Mouse (Mus musculus): ENCODE results near the gene Vars. TPM values are rescaled to one million over a fixed set of nuclear protein-coding genes. Genes with fewer than 3 reads are reported as not detected.
"Not testable (repeated sequence)": the region's sequence is repeated elsewhere in the genome, so short reads cannot be mapped to it uniquely, and the experiment has no call there.

Vars gene
- polyA plus RNA-seq, 1 experiment: 182 TPM

- no peaks in the 10 kb centered on the region for H3K27me3 ChIP-seq (ENCODE audit: control insufficient read depth, insufficient read depth, low read length)
- H3K36me3 ChIP-seq (ENCODE audit: control insufficient read depth, insufficient read depth, low read length): peaks cover 27% of the 10 kb centered on the region
- H3K4me3 ChIP-seq (ENCODE audit: low read depth, low read length): no peak overlapping the region
- no peak for TF ChIP-seq CTCF (IDR thresholded peaks at IDR 0.05; ENCODE audit: extremely low read depth, insufficient read length, insufficient replicate concordance, low read depth, low read length)
- no peak for TF ChIP-seq POLR2A (IDR thresholded peaks at IDR 0.05; ENCODE audit: low read depth, low read length)
- no peak overlapping the region for H3K27ac ChIP-seq (ENCODE audit: insufficient read depth, low read depth, low read length)
- 95% methylated on average over 17 of the region's 17 CpGs for WGBS
- peaks cover 8% of the 10 kb centered on the region for H3K4me1 ChIP-seq (ENCODE audit: control insufficient read depth, insufficient read depth, insufficient read length, low read length)
These were observed 3.4 kb downstream of the Vars start for GRCm38 (mm10) chr17:35004075-35004717.

GRCm38 (mm10) chr17:35005158-35005557, 4.4 kb downstream of the Vars start:
- no peak overlapping the region for H3K4me3 ChIP-seq (ENCODE audit: low read depth, low read length)
- H3K27ac ChIP-seq (ENCODE audit: insufficient read depth, low read depth, low read length): no peak overlapping the region
- H3K27me3 ChIP-seq (ENCODE audit: control insufficient read depth, insufficient read depth, low read length): no peaks in the 10 kb centered on the region
- no peak for TF ChIP-seq CTCF (IDR thresholded peaks at IDR 0.05; ENCODE audit: extremely low read depth, insufficient read length, insufficient replicate concordance, low read depth, low read length)
- H3K4me1 ChIP-seq (ENCODE audit: control insufficient read depth, insufficient read depth, insufficient read length, low read length): peaks cover 8% of the 10 kb centered on the region
- peaks cover 32% of the 10 kb centered on the region for H3K36me3 ChIP-seq (ENCODE audit: control insufficient read depth, insufficient read depth, low read length)
- WGBS: 90% methylated on average over 10 of the region's 10 CpGs

GRCm38 (mm10) chr17:35005902-35006301, 5.1 kb downstream of the Vars start:
- H3K4me3 ChIP-seq (ENCODE audit: low read depth, low read length); H3K27ac ChIP-seq (ENCODE audit: insufficient read depth, low read depth, low read length); H3K27me3 ChIP-seq (ENCODE audit: control insufficient read depth, insufficient read depth, low read length); H3K4me1 ChIP-seq (ENCODE audit: control insufficient read depth, insufficient read depth, insufficient read length, low read length): not testable (repeated sequence)
- WGBS: 92% methylated on average over 4 of the region's 5 CpGs
- H3K36me3 ChIP-seq (ENCODE audit: control insufficient read depth, insufficient read depth, low read length): peaks cover 38% of the 10 kb centered on the region

- no peak overlapping the region for H3K4me3 ChIP-seq (ENCODE audit: low read depth, low read length)
- WGBS: 90% methylated on average over 7 of the region's 7 CpGs
- peaks cover 5% of the 10 kb centered on the region for H3K4me1 ChIP-seq (ENCODE audit: control insufficient read depth, insufficient read depth, insufficient read length, low read length)
- H3K27ac ChIP-seq (ENCODE audit: insufficient read depth, low read depth, low read length): no peak overlapping the region
- TF ChIP-seq CTCF (IDR thresholded peaks at IDR 0.05; ENCODE audit: extremely low read depth, insufficient read length, insufficient replicate concordance, low read depth, low read length) (no peak), POLR2A (IDR thresholded peaks at IDR 0.05; ENCODE audit: low read depth, low read length) (no peak)
- peaks cover 54% of the 10 kb centered on the region for H3K36me3 ChIP-seq (ENCODE audit: control insufficient read depth, insufficient read depth, low read length)
- H3K27me3 ChIP-seq (ENCODE audit: control insufficient read depth, insufficient read depth, low read length): no peaks in the 10 kb centered on the region
These were observed 6.7 kb downstream of the Vars start for GRCm38 (mm10) chr17:35007387-35007991.

- Histone ChIP-seq H3K27me3 (ENCODE audit: control insufficient read depth, insufficient read depth, low read length) (no peaks in the 10 kb centered on the region), H3K27ac (ENCODE audit: insufficient read depth, low read depth, low read length) (no peak overlapping the region), H3K4me1 (ENCODE audit: control insufficient read depth, insufficient read depth, insufficient read length, low read length) (no peaks in the 10 kb centered on the region), H3K4me3 (ENCODE audit: low read depth, low read length) (no peak overlapping the region), H3K36me3 (ENCODE audit: control insufficient read depth, insufficient read depth, low read length) (peaks cover 68% of the 10 kb centered on the region)
- WGBS: 90% methylated on average over 7 of the region's 7 CpGs
- no peak for TF ChIP-seq POLR2A (IDR thresholded peaks at IDR 0.05; ENCODE audit: low read depth, low read length)
- no peak for TF ChIP-seq CTCF (IDR thresholded peaks at IDR 0.05; ENCODE audit: extremely low read depth, insufficient read length, insufficient replicate concordance, low read depth, low read length)
These were observed 8.8 kb downstream of the Vars start for GRCm38 (mm10) chr17:35009586-35009985.

- peaks cover 69% of the 10 kb centered on the region for H3K36me3 ChIP-seq (ENCODE audit: control insufficient read depth, insufficient read depth, low read length)
- peaks cover 7% of the 10 kb centered on the region for H3K4me1 ChIP-seq (ENCODE audit: control insufficient read depth, insufficient read depth, insufficient read length, low read length)
- 95% methylated on average over 8 of the region's 8 CpGs for WGBS
- TF ChIP-seq CTCF (IDR thresholded peaks at IDR 0.05; ENCODE audit: extremely low read depth, insufficient read length, insufficient replicate concordance, low read depth, low read length) (no peak), POLR2A (IDR thresholded peaks at IDR 0.05; ENCODE audit: low read depth, low read length) (no peak)
- H3K27me3 ChIP-seq (ENCODE audit: control insufficient read depth, insufficient read depth, low read length): no peaks in the 10 kb centered on the region
- no peak overlapping the region for H3K4me3 ChIP-seq (ENCODE audit: low read depth, low read length)
- no peak overlapping the region for H3K27ac ChIP-seq (ENCODE audit: insufficient read depth, low read depth, low read length)
These were observed 10.7 kb downstream of the Vars start for GRCm38 (mm10) chr17:35011440-35011839.

- Histone ChIP-seq H3K27me3 (ENCODE audit: control insufficient read depth, insufficient read depth, low read length) (no peaks in the 10 kb centered on the region), H3K27ac (ENCODE audit: insufficient read depth, low read depth, low read length) (no peak overlapping the region), H3K4me1 (ENCODE audit: control insufficient read depth, insufficient read depth, insufficient read length, low read length) (peaks cover 16% of the 10 kb centered on the region), H3K4me3 (ENCODE audit: low read depth, low read length) (no peak overlapping the region), H3K36me3 (ENCODE audit: control insufficient read depth, insufficient read depth, low read length) (peaks cover 66% of the 10 kb centered on the region)
- TF ChIP-seq POLR2A (IDR thresholded peaks at IDR 0.05; ENCODE audit: low read depth, low read length) (no peak), CTCF (IDR thresholded peaks at IDR 0.05; ENCODE audit: extremely low read depth, insufficient read length, insufficient replicate concordance, low read depth, low read length) (no peak)
- 87% methylated on average over 13 of the region's 13 CpGs for WGBS
These were observed 11.6 kb downstream of the Vars start for GRCm38 (mm10) chr17:35012430-35012829.

All from small intestine, adult 2 months (tissue).